Mouse (Mus musculus) urinary bladder, postnatal 25 days (tissue): Measurements from ENCODE around the gene Sec61g.
"Not testable (repeated sequence)": the region's sequence is repeated elsewhere in the genome, so short reads cannot be mapped to it uniquely, and the experiment has no call there.

Source experiments
- DNase-seq: peaks from one replicate; pipeline ENCODE4 v3.0.0; 2022; ENCODE audit warnings: low spot score

The Sec61g gene

GRCm38 (mm10) chr11:16508052-16508654, at the start of gene Sec61g:
TSS of gene Sec61g (minus strand) at chr11:16508484.
- peak; percentile 82 for DNase-seq

GRCm38 (mm10) chr11:16546421-16547163, 38.3 kb upstream of the Sec61g start:
- peak; percentile 15 for DNase-seq

- no peak for DNase-seq
Observed at GRCm38 (mm10) chr11:16537379-16537778, 29.1 kb upstream of the Sec61g start.

DNA sequence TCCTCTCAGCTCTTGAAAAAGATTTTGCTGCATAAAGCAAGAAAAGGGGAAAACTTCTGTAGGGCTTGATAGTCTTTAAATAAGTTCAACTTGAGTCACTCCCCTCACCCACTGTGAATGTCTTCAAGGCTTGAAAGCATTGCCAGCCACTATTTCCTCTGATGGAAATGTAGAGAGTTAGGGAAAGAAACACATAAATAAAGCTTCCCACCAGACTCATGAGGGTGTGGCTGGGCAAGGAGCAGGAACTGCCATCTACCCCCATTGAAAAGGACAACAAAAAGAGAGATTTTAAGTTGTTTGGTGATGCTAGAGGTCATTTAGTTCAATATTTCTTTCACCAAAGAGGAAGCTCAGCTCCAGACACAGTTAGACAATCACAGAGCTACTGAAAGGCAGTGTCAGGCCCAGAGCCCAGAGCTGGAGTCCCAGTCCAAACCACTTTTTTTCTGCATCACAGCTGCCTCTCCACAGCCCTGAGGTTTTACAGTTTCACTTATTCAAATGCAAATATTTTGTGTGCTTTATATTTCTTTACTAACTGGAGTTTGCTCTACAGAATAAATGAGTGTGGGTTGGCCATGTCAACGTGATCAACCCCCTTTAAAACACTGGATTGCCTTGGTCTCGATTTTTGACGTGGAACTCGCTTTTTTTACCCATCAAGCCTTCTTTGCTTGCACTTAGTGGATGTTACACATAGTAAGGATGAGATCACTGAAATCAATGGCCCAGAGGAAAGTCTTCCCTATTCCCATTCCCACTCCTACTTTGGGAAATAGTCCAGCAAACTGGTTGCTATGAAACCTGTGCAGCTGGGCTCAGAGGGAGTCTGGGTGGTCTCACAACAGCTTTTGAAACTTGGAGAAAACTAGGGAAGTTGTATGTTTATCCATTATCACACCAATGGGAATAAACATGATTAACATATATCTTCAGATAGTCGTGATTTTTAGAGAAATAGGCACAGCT, 26.6 kb upstream of the Sec61g start:
- DNase-seq: no peak

- DNase-seq: no peak
Observed at GRCm38 (mm10) chr11:16532877-16533276, 24.6 kb upstream of the Sec61g start.

- DNase-seq: no peak
Observed at GRCm38 (mm10) chr11:16528909-16529308, 20.6 kb upstream of the Sec61g start.

GRCm38 (mm10) chr11:16528391-16528790, 20.1 kb upstream of the Sec61g start:
- no peak for DNase-seq

DNA sequence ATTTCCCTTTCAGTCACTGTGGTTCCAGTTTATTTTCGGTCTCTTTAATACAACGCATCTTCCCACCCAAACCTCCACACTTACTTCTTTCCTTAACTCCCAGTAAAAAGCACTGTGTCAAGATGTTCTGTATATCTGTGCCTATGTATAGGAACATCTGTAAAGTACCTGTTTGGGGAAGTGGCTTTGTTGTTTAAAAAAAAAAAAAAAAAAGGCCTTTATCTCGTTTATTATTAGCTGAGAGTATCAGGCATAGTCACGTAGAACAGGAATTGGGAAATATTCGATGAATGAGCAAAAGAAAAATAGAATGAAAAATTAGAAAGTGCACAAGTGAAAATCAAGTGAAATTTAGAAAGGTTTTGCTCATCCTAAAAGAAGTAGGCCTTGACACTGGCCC, 19.5 kb upstream of the Sec61g start:
- DNase-seq: no peak

DNA sequence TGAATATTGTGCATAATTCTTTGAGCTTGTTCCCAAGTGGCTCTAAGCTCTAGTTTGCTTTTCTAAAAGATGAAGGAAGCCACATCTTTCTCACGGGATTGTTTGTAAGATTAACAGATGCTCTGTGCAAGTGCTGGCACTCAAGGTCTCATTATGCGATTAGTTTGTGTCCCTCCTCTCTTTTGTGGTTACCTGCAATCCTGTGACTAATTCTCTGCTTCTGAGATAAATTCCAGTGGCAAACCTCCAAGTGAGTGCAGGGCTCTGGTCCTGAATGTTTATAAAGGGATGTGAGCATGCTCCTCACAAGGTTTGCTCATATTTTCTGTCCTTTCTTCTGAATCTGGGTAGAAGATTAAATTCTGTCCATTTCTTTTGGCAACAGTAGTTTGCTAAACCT, 18.2 kb upstream of the Sec61g start:
- DNase-seq: no peak

- DNase-seq: no peak
Observed at GRCm38 (mm10) chr11:16525724-16526123, 17.4 kb upstream of the Sec61g start.

GRCm38 (mm10) chr11:16524917-16525640, 16.8 kb upstream of the Sec61g start:
- DNase-seq: no peak

DNA sequence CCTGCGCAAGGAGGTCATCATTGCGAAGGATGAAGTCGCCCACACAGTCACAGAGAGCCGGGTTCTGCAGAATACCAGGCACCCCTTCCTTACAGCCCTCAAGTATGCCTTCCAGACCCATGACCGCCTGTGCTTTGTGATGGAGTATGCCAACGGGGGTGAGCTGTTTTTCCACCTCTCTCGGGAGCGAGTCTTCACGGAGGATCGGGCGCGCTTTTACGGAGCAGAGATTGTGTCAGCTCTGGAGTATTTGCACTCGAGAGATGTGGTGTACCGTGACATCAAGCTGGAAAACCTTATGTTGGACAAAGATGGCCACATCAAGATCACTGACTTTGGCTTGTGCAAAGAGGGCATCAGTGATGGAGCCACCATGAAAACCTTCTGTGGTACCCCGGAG, 6.8 kb upstream of the Sec61g start:
- not testable (repeated sequence) for DNase-seq

GRCm38 (mm10) chr11:16514221-16514620, 5.9 kb upstream of the Sec61g start:
- not testable (repeated sequence) for DNase-seq

GRCm38 (mm10) chr11:16507385-16508051, 766 bp downstream of the Sec61g start:
- no peak for DNase-seq

- no peak for DNase-seq
Observed at GRCm38 (mm10) chr11:16505999-16506398, 2.3 kb downstream of the Sec61g start.

- no peak for DNase-seq
Observed at GRCm38 (mm10) chr11:16503150-16503549, 5.1 kb downstream of the Sec61g start.

DNA sequence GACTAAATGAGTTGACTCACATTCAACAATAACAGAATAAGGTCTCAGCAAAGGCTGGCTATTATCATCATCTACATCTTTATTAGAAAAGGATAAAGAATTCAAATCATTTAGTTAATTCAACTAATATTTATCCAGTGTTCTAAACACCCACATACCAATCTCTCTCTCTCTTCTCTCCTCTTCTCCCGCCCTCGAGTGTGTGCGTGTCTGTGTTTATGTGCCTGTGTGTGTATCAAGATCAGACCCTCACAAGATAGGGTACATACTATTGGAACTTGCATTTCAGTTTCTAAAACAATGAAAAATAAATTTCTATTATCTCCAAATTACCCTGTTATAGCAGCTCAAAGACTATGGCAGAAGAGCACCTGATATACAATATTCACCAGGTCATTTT, 5.5 kb downstream of the Sec61g start:
- no peak for DNase-seq

- no peak for DNase-seq
Observed at GRCm38 (mm10) chr11:16498756-16499680, 9.3 kb downstream of the Sec61g start.
